Mouse (Mus musculus) hindbrain, embryonic 10.5 days (tissue): ENCODE results near the gene Tpra1. TPM values are rescaled to one million over a fixed set of nuclear protein-coding genes. Genes with fewer than 3 reads are reported as not detected.

ENCODE experiments used
- DNase-seq: peaks from one replicate; pipeline ENCODE4 v3.0.0-alpha.2; 2017; ENCODE audit warnings: low spot score
- H3K27ac ChIP-seq: fragments of 300-500 bp; sonication (generic); 2 replicates; pipeline ENCODE4 v1.5.1; 2016; ENCODE audit warnings: mild to moderate bottlenecking, moderate library complexity
- H3K27me3 ChIP-seq: fragments of 300-500 bp; sonication (generic); 2 replicates; pipeline ENCODE4 v1.6.1; 2016; ENCODE audit warnings: mild to moderate bottlenecking; ENCODE audit not compliant: poor library complexity, insufficient read depth, severe bottlenecking
- H3K36me3 ChIP-seq: fragments of 300-500 bp; sonication (generic); 2 replicates; pipeline ENCODE4 v1.6.1; 2016; ENCODE audit warnings: mild to moderate bottlenecking, moderate library complexity
- H3K4me1 ChIP-seq: fragments of 300-500 bp; sonication (generic); replicated peaks from 2 replicates; pipeline ENCODE4 v1.6.1; 2016; ENCODE audit warnings: mild to moderate bottlenecking
- H3K4me3 ChIP-seq: fragments of 300-500 bp; sonication (generic); 2 replicates; pipeline ENCODE4 v1.5.1; 2016; ENCODE audit warnings: mild to moderate bottlenecking, moderate library complexity
- H3K9me3 ChIP-seq: fragments of 300-500 bp; sonication (generic); 2 replicates; pipeline ENCODE4 v1.6.1; 2016; ENCODE audit warnings: mild to moderate bottlenecking, moderate library complexity
- WGBS: fragments of 180-500 bp; shearing (Covaris S2); methylation state at CpG from one replicate; pipeline ENCODE4 v1.1.7; 2016; 5-methylcytosine and 5-hydroxymethylcytosine counted together
- polyA plus RNA-seq: library from polyadenylated mRNA; unstranded; fragments of >200 nt; fragmentation: Nextera tagmentation; extraction: Ambion mirVana; gene quantifications from 2 replicates; pipeline ENCODE4 v1.2.1, GENCODE M21; 2016

Gene Tpra1
- polyA plus RNA-seq, 1 experiment from 2014 or later: 62.3 TPM

DNA sequence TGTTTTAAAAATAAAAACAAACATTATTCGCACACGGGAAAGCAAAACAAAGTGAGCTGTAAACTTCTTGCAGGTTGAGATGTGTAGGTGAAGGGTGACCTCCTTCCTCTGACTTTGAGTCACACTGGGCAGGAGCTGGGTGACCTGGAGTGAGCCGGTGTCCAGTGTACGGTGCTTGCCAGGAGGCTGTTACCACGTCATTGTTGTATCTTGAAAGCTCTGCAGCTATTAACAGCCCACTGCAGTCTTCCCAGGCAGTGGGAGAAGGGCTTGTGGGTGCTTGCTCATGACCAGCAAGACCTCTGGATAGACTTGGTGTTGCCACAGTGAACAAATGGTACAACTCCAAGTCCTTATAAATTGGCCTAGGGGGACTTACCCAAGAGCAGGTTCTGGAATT lies 12.7 kb downstream of the Tpra1 start:
- WGBS: 78% methylated on average over 5 of the region's 5 CpGs
- H3K27ac ChIP-seq: peak overlapping the region; percentile 42; the same call in 1 of the 2 replicates
- DNase-seq: no peak
- no peaks in the 10 kb centered on the region for H3K9me3 ChIP-seq
- H3K27me3 ChIP-seq: no peaks in the 10 kb centered on the region
- H3K4me1 ChIP-seq: peaks cover 9% of the 10 kb centered on the region; the same call in 1 of the 2 replicates
- peaks cover 33% of the 10 kb centered on the region for H3K36me3 ChIP-seq
- H3K4me3 ChIP-seq: no peak overlapping the region

DNA sequence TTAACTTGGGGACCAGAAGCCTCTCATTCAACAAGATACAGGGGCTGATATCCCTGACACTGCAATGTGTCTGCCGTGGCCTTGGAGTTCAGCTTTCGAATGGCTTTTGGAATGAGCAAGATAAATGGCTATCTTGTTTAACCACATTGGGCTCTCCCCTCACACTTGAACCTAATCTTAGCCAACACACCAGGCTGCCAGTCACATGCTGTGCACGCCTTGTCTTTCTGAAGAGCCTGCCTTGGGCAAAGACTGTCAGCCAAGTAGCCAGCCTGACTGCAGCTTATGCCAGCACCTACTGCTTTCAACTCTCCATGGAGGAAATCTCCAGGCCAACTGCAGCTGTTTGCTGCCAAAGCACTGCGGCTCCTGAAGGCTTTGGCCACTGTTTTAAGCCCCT lies 13.5 kb downstream of the Tpra1 start:
- Histone ChIP-seq H3K9me3 (no peaks in the 10 kb centered on the region), H3K27ac (peak overlapping the region; percentile 42; the same call in 1 of the 2 replicates), H3K36me3 (peaks cover 26% of the 10 kb centered on the region), H3K27me3 (no peaks in the 10 kb centered on the region), H3K4me3 (no peak overlapping the region), H3K4me1 (peaks cover 10% of the 10 kb centered on the region; the same call in 1 of the 2 replicates)
- 86% methylated on average over 4 of the region's 4 CpGs for WGBS
- no peak for DNase-seq

DNA sequence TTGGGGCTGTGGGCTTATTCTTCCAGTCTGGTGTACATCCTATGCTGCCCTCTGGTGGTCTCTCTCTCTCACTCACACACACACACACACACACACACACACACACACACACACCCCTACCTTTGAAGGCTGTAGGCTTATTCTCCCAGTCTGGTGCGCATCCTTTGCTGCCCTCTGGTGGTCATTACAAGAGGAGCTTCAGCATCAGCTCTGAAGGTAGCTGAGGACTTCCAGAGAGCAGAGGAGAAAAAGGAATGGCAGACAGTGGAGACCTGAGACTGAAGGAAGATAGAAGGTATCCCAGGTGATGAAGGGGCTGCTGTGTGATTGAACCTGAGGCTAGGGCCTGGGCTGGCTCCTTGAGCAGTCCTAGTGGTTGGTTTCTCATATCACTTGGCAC lies 14.1 kb downstream of the Tpra1 start:
- WGBS: 54% methylated on average over 1 of the region's 1 CpGs

DNA sequence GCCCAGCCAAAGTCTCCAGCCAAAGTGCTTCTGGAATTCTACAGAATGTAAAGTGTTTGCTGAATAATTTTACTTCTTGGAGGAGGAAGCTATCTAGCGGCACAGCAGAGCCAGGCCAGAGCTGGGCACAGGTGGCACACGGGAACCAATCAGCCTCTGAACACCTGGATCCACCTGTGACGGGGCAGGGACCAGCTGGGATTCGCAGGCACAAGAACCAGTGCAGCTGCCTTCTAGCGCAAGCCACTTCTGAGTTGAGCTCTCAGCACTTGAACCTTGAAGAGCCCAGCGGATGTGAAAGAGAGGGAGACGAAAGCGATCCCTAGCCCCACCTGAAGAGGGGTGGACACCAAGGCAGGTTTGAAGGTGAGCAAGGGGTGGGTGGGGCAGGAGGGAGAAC lies 16.8 kb downstream of the Tpra1 start:
- H3K4me3 ChIP-seq: no peak overlapping the region
- DNase-seq: no peak
- H3K27ac ChIP-seq: no peak overlapping the region
- H3K27me3 ChIP-seq: no peaks in the 10 kb centered on the region
- WGBS: 83% methylated on average over 8 of the region's 8 CpGs
- H3K36me3 ChIP-seq: no peaks in the 10 kb centered on the region
- peaks cover 15% of the 10 kb centered on the region for H3K4me1 ChIP-seq
- H3K9me3 ChIP-seq: no peaks in the 10 kb centered on the region

More for the DNA sequence above, 14.1 kb downstream of the Tpra1 start:
- Histone ChIP-seq H3K36me3 (peaks cover 19% of the 10 kb centered on the region), H3K4me1 (peaks cover 16% of the 10 kb centered on the region; the same call in 1 of the 2 replicates), H3K27ac (no peak overlapping the region), H3K9me3 (no peaks in the 10 kb centered on the region), H3K4me3 (no peak overlapping the region), H3K27me3 (no peaks in the 10 kb centered on the region)
- DNase-seq: peak; percentile 37

DNA sequence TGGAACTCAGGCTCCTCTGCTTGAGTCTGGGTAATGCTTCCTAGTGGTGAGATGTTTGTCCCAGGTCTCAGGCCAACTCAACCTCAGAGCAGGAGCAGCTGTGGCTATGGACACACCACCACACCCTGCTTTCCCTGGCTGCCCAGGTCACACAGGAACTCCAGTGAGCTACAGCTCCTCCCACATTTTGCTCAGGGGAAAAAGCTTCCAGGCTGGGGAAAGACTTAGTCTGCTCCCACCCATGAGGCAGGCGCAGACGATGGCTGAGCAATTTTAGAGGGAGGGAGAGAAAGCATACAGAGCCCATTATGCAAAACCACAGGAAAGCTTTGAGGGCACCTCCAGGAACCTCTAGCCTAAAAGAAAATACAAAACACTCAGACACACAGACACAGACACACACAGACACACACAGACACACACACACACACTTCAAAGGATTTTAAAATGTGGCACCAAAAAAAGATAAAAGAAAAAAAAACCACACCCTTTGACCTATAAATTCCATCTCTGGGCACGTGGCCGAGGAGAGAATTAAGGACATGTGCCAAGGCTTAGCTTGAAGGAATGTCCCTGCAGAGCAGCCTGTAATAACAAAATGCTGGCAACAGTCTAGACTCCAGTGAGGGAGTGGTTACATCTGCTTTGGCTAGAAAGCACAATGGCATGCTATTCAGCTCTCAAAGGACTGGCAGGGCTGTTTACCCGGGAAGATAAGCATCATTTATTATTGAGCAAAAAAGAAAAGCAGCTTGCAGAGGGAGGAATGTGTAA lies 22.6 kb downstream of the Tpra1 start:
- peaks cover 72% of the 10 kb centered on the region for H3K4me1 ChIP-seq
- peak; percentile 48 for DNase-seq
- 4% methylated on average over 5 of the region's 5 CpGs for WGBS

DNA sequence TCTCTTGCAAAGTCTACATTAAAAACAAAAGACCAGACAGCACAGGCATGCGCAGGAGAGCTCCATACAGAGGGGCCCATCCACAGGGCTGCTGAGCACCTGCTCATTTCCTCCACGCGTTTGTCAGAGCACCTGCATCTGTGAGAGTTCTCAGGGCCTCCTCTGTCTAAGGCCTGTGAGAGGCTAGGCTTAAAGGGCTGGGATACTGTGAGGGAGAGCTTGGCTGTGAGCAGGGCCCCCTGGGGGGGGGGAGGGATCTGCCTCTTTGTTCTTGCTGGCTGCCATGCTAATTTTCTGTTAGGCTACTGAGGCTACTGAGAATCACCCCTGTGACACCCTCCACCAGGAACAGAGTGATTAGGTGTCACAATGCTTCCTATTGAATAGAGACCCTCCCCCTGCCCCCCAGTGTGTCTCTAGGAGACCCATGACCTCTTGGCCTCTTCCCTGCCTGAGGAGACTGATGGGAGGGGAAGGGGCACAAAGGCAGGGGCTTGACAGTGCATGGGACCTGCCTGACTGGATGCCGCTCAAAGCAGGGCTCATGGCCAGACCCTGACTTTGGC lies 23.7 kb downstream of the Tpra1 start:
- no peaks in the 10 kb centered on the region for H3K36me3 ChIP-seq
- no peaks in the 10 kb centered on the region; the same call in 1 of the 2 replicates for H3K27me3 ChIP-seq
- WGBS: 2% methylated on average over 4 of the region's 4 CpGs
- peaks cover 78% of the 10 kb centered on the region for H3K4me1 ChIP-seq
- H3K4me3 ChIP-seq: peak overlapping the region; percentile 29
- DNase-seq: peak; percentile 90
- H3K9me3 ChIP-seq: no peaks in the 10 kb centered on the region
- peak overlapping the region; percentile 93 for H3K27ac ChIP-seq

More for the DNA sequence above, 22.6 kb downstream of the Tpra1 start:
- no peak overlapping the region for H3K4me3 ChIP-seq
- no peaks in the 10 kb centered on the region for H3K36me3 ChIP-seq
- H3K27ac ChIP-seq: peak overlapping the region; percentile 93
- H3K9me3 ChIP-seq: no peaks in the 10 kb centered on the region
- no peaks in the 10 kb centered on the region; the same call in 1 of the 2 replicates for H3K27me3 ChIP-seq

DNA sequence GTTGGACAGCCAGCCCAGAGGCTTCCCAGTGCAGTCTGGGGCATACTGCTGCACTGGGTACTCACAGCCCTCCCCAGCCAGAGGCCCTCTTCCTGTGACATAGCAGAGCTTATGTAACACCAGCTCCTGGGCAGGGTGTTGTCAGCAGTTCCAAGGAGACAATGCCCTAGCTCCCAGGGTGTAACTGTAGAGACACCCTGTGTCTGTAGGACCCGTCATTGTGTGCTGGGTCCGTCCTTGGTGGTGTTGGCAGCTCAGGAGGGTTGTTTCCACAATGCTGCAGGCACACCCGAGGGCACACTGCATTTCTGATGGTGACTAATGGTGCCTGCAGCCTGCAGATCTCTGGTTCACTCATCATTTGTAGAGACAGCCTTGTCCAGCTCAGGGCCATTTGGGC lies 24.8 kb downstream of the Tpra1 start:
- no peaks in the 10 kb centered on the region for H3K9me3 ChIP-seq
- H3K27me3 ChIP-seq: no peaks in the 10 kb centered on the region; the same call in 1 of the 2 replicates
- peaks cover 81% of the 10 kb centered on the region for H3K4me1 ChIP-seq
- H3K36me3 ChIP-seq: no peaks in the 10 kb centered on the region
- H3K4me3 ChIP-seq: no peak overlapping the region
- DNase-seq: no peak
- WGBS: 56% methylated on average over 3 of the region's 3 CpGs
- peak overlapping the region; percentile 93 for H3K27ac ChIP-seq

DNA sequence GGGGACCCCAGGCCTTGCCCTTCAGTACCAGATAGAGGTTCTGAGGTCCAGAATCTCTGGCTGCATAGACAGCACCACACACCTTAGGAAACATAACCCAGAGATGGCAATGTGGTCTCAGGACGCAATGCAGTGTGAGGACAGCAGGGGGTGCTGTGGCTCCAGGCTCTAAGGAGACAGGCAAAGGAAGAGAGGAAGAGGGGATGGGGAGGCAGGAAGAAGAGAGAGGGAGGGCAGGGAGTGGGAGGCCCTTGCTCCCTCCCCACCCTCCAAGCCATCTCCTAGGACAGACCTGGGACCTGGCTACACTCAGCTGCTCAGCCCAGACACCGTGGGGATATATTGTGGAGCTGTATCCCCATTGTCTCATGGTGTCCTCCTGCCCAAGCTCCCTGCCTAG lies 25.5 kb downstream of the Tpra1 start:
- H3K4me3 ChIP-seq: no peak overlapping the region
- 10% methylated on average over 2 of the region's 2 CpGs for WGBS
- peaks cover 86% of the 10 kb centered on the region for H3K4me1 ChIP-seq
- H3K9me3 ChIP-seq: no peaks in the 10 kb centered on the region
- H3K36me3 ChIP-seq: no peaks in the 10 kb centered on the region
- peaks cover 3% of the 10 kb centered on the region; the same call in 1 of the 2 replicates for H3K27me3 ChIP-seq
- H3K27ac ChIP-seq: peak overlapping the region; percentile 93
- DNase-seq: peak; percentile 84

DNA sequence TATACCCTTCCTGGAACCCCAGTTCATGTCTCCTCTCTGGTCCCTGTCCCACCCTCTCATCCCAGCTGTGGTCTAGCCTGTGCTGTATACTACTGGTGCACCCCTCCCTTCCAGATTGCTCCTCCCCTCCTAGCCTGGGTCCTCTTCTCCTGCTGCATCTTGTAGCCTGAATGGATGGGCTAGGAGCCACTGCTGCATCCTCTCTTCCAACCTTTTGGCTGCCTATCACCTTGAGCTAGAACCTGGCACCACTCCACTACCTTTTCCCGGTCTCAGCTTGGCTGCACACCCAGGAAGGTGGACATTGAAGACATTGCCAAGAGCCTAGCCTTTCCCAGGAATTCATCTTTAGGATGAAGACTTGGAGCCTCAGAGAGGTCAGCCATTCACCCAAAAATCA lies 26.0 kb downstream of the Tpra1 start:
- H3K27ac ChIP-seq: peak overlapping the region; percentile 93
- H3K9me3 ChIP-seq: no peaks in the 10 kb centered on the region
- H3K4me3 ChIP-seq: no peak overlapping the region
- peaks cover 5% of the 10 kb centered on the region; the same call in 1 of the 2 replicates for H3K27me3 ChIP-seq
- DNase-seq: no peak
- WGBS: 91% methylated on average over 1 of the region's 1 CpGs
- no peaks in the 10 kb centered on the region for H3K36me3 ChIP-seq
- H3K4me1 ChIP-seq: peaks cover 91% of the 10 kb centered on the region

DNA sequence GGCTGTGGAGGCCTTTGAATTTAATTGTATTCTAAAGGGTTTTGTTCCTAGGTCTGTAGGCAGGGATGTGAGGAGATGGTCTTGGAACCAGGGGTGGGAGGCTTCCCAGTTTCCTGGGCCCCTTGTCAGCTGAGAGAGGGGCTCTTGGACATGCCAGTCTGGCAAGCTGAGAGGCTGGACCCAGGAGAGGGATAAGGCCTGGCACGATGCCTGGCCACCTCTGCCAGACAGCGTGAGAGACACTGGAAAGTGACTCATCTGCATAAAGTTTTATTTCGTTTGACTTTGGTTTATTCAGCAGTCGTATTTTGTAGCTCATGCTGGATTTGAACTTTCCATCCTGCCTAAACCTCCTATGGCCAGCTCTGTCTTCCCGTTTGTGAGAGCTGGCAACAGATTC lies 26.5 kb downstream of the Tpra1 start:
- H3K36me3 ChIP-seq: no peaks in the 10 kb centered on the region
- DNase-seq: no peak
- peaks cover 94% of the 10 kb centered on the region for H3K4me1 ChIP-seq
- WGBS: 84% methylated on average over 5 of the region's 5 CpGs
- H3K27ac ChIP-seq: peak overlapping the region; percentile 93
- peaks cover 10% of the 10 kb centered on the region; the same call in 1 of the 2 replicates for H3K27me3 ChIP-seq
- H3K4me3 ChIP-seq: no peak overlapping the region
- H3K9me3 ChIP-seq: no peaks in the 10 kb centered on the region

DNA sequence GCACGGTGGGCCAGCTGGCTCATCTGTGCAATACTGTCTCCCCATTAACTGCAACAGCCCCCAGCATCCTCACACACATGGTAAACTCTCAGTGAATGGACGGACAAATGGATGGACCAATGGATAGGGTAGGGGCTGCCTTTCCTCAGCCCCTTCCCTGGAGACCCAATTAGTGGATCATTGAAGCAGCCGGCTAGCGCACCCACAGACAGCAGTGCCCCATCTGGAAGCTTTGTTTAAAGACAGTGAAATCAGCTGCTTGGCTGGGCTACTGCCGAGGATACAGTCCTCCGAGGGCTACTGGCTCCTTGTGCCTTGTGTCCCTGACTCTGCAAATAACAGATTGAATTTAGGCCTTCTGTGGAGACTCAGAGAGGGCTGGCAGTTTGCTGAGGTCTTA lies 27.4 kb downstream of the Tpra1 start:
- H3K27me3 ChIP-seq: peaks cover 18% of the 10 kb centered on the region; the same call in 1 of the 2 replicates
- H3K9me3 ChIP-seq: no peaks in the 10 kb centered on the region
- no peaks in the 10 kb centered on the region for H3K36me3 ChIP-seq
- H3K4me1 ChIP-seq: peaks cover 94% of the 10 kb centered on the region
- WGBS: 48% methylated on average over 6 of the region's 6 CpGs
- peak overlapping the region; percentile 93 for H3K27ac ChIP-seq
- DNase-seq: peak; percentile 54
- no peak overlapping the region for H3K4me3 ChIP-seq

DNA sequence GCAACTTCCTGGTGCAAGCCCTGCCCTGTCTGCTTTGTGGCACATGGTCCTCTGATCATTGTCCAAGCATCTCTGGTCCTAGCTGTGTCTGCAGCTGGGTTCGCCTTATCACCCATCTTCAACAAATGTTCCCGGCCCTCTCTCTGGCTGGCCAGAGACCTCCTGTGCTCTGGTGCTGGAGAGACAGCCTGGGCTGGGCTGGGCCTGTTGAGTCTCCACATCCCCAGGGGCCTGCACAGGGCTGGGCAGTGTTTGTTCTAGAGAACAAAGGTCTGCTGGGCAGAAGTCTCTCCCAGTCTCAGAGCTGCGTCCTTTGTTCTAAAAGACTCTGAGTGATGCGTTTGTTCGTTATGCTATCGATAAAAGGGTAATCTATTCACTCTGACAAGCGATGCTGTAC lies 28.0 kb downstream of the Tpra1 start:
- peak; percentile 63 for DNase-seq
- 37% methylated on average over 7 of the region's 7 CpGs for WGBS
- Histone ChIP-seq H3K27me3 (peaks cover 23% of the 10 kb centered on the region), H3K27ac (peak overlapping the region; percentile 93), H3K9me3 (no peaks in the 10 kb centered on the region), H3K4me1 (peaks cover 94% of the 10 kb centered on the region), H3K4me3 (no peak overlapping the region), H3K36me3 (no peaks in the 10 kb centered on the region)

DNA sequence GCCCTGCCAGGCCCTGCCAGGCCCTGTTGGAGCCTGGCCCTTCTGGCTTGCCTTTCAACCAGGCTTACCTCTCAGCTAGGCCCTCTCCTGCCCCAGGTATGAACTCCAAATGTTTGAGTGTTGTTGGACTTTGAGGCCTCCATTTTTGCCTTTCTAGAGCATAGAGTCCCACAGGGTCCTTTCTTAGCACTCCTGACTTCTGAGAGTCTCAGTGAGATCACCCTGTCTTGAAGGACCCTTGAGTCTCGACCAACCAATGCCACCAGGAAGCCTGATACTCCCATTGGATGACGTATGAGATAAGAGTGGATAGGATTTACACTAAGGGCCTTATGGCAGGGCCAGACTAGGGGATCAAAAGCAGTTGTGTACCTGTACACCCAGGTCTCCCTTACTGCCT lies 29.4 kb downstream of the Tpra1 start:
- Histone ChIP-seq H3K4me1 (peaks cover 94% of the 10 kb centered on the region), H3K9me3 (no peaks in the 10 kb centered on the region), H3K27ac (peak overlapping the region; percentile 93), H3K27me3 (peaks cover 29% of the 10 kb centered on the region), H3K36me3 (no peaks in the 10 kb centered on the region), H3K4me3 (no peak overlapping the region)
- DNase-seq: no peak
- 78% methylated on average over 2 of the region's 2 CpGs for WGBS
